Mouse (Mus musculus) adrenal gland, postnatal 36 days (tissue): ENCODE measurements around the gene Lrp5. TPM values are rescaled to one million over a fixed set of nuclear protein-coding genes. Genes with fewer than 3 reads are reported as not detected.
"Not testable (repeated sequence)": the region's sequence is repeated elsewhere in the genome, so short reads cannot be mapped to it uniquely, and the experiment has no call there.

Experiments
- DNase-seq, 2 experiments: peaks; one replicate each; pipeline ENCODE4 v3.0.0; 2021; ENCODE audit warnings: mixed read lengths in 1 of 2
- total RNA-seq, 2 experiments: library from RNA; stranded (reverse); gene quantifications; 2 replicates each; pipeline ENCODE4 v1.2.3; 2021

Lrp5 gene
- total RNA-seq, 2 experiments from 2014 or later, result 95.6 to 154 TPM

GRCm38 (mm10) chr19:3657065-3657464 is 29.3 kb downstream of the Lrp5 start:
- not testable (repeated sequence) for DNase-seq

- DNase-seq, result no peak
Measured at GRCm38 (mm10) chr19:3656144-3656543, 30.2 kb downstream of the Lrp5 start.

- DNase-seq, result no peak
Measured at GRCm38 (mm10) chr19:3654940-3655339, 31.4 kb downstream of the Lrp5 start.

- DNase-seq, result peak; percentile 58 to 73
Measured at GRCm38 (mm10) chr19:3654058-3654457, 32.3 kb downstream of the Lrp5 start.

GRCm38 (mm10) chr19:3653508-3653907 is 32.9 kb downstream of the Lrp5 start:
- no peak for DNase-seq

- no peak for DNase-seq
Measured at GRCm38 (mm10) chr19:3651989-3652388, 34.4 kb downstream of the Lrp5 start.

- no peak for DNase-seq
Measured at GRCm38 (mm10) chr19:3651220-3651619, 35.1 kb downstream of the Lrp5 start.

- no peak for DNase-seq
Measured at GRCm38 (mm10) chr19:3650448-3650847, 35.9 kb downstream of the Lrp5 start.

- no peak for DNase-seq
Measured at GRCm38 (mm10) chr19:3648830-3649450, 37.4 kb downstream of the Lrp5 start.

- no peak for DNase-seq
Measured at GRCm38 (mm10) chr19:3647999-3648398, 38.4 kb downstream of the Lrp5 start.

- peak in 1 of 2 experiments; percentile 50 for DNase-seq
Measured at GRCm38 (mm10) chr19:3645813-3646212, 40.6 kb downstream of the Lrp5 start.

GRCm38 (mm10) chr19:3645318-3645717 is 41.0 kb downstream of the Lrp5 start:
- no peak for DNase-seq

- no peak for DNase-seq
Measured at GRCm38 (mm10) chr19:3639561-3639960, 46.8 kb downstream of the Lrp5 start.

- DNase-seq, result peak; percentile 80 to 88
Measured at GRCm38 (mm10) chr19:3638698-3639097, 47.7 kb downstream of the Lrp5 start.

- DNase-seq, result no peak
Measured at GRCm38 (mm10) chr19:3632018-3632417, 54.3 kb downstream of the Lrp5 start.

- DNase-seq, result peak; percentile 80 to 82
Measured at GRCm38 (mm10) chr19:3631431-3631830, 54.9 kb downstream of the Lrp5 start.

- no peak for DNase-seq
Measured at GRCm38 (mm10) chr19:3630486-3630885, 55.9 kb downstream of the Lrp5 start.

- DNase-seq, result no peak
Measured at GRCm38 (mm10) chr19:3630027-3630426, 56.3 kb downstream of the Lrp5 start.

GRCm38 (mm10) chr19:3628223-3628622 is 58.1 kb downstream of the Lrp5 start:
- DNase-seq, result no peak

GRCm38 (mm10) chr19:3625111-3625510 is 61.3 kb downstream of the Lrp5 start:
- DNase-seq, result no peak

- peak; percentile 60 to 77 for DNase-seq
Measured at GRCm38 (mm10) chr19:3623824-3624223, 62.5 kb downstream of the Lrp5 start.

GRCm38 (mm10) chr19:3623294-3623693 is 63.1 kb downstream of the Lrp5 start:
- DNase-seq, result no peak

GRCm38 (mm10) chr19:3620871-3621270 is 65.5 kb downstream of the Lrp5 start:
- no peak for DNase-seq

- no peak for DNase-seq
Measured at GRCm38 (mm10) chr19:3619359-3619758, 67.0 kb downstream of the Lrp5 start.

GRCm38 (mm10) chr19:3613991-3614390 is 72.4 kb downstream of the Lrp5 start:
- DNase-seq, result peak; percentile 66 to 69
